Mouse (Mus musculus) ES-E14 (cell line): ENCODE data around the gene Setd4. TPM values are rescaled to one million over a fixed set of nuclear protein-coding genes. Genes with fewer than 3 reads are reported as not detected.

ENCODE experiments used
- DNase-seq: peaks from one replicate; pipeline ENCODE4 v3.0.0-alpha.2; 2013; ENCODE audit warnings: low read depth, low spot score
- H3K27ac ChIP-seq: 2 replicates; pipeline ENCODE4 v1.5.1; 2012; ENCODE audit warnings: low read depth, mild to moderate bottlenecking, low read length, moderate library complexity, mixed read lengths; ENCODE audit not compliant: poor library complexity, insufficient read depth, severe bottlenecking
- H3K36me3 ChIP-seq: 2 replicates; pipeline ENCODE4 v1.6.1; 2012; ENCODE audit warnings: mild to moderate bottlenecking, low read length, moderate library complexity, mixed read lengths; ENCODE audit not compliant: control insufficient read depth, poor library complexity, insufficient read depth, severe bottlenecking
- H3K4me1 ChIP-seq, 2 experiments: fragments of 150-350 bp in 1 of 2; sonication (generic) in 1 of 2; 2 replicates each; pipeline ENCODE4 v1.6.1; 2012; ENCODE audit warnings: low read length in 2 of 2, mild to moderate bottlenecking in 1 of 2, mixed read lengths in 1 of 2; ENCODE audit not compliant: control insufficient read depth in 2 of 2, insufficient read depth in 2 of 2, poor library complexity in 1 of 2
- H3K4me3 ChIP-seq, 2 experiments: fragments of 150-350 bp in 1 of 2; sonication (generic) in 1 of 2; 2 replicates each; pipeline ENCODE4 v1.5.1; 2012; ENCODE audit warnings: low read length in 2 of 2, low read depth in 1 of 2, mild to moderate bottlenecking in 1 of 2, mixed read lengths in 1 of 2; ENCODE audit not compliant: insufficient read depth in 1 of 2, poor library complexity in 1 of 2, severe bottlenecking in 1 of 2
- H3K9ac ChIP-seq: 2 replicates; pipeline ENCODE4 v1.6.1; 2012; ENCODE audit warnings: low read depth, mild to moderate bottlenecking, low read length, mixed read lengths; ENCODE audit not compliant: poor library complexity, insufficient read depth, severe bottlenecking
- H3K9me3 ChIP-seq: fragments of 150-350 bp; sonication (generic); 2 replicates; pipeline ENCODE4 v1.6.1; 2012; ENCODE audit warnings: low read depth, mild to moderate bottlenecking, low read length; ENCODE audit not compliant: control insufficient read depth, insufficient read depth
- CHD2 ChIP-seq: IDR thresholded peaks from 2 replicates; pipeline ENCODE4 v1.6.1; 2014; ENCODE audit warnings: mild to moderate bottlenecking, low read depth, low read length, inconsistent platforms
- HCFC1 ChIP-seq: IDR thresholded peaks from 2 replicates; pipeline ENCODE4 v1.6.1; 2012; ENCODE audit warnings: low read length, inconsistent platforms, borderline replicate concordance; ENCODE audit not compliant: insufficient read depth
- MAFK ChIP-seq: IDR thresholded peaks from 2 replicates; pipeline ENCODE4 v1.6.1; 2014; ENCODE audit warnings: mild to moderate bottlenecking, low read depth, low read length, inconsistent platforms; ENCODE audit not compliant: insufficient read depth
- ZC3H11A ChIP-seq: IDR thresholded peaks from 2 replicates; pipeline ENCODE4 v1.6.1; 2012; ENCODE audit warnings: low read depth, mild to moderate bottlenecking, inconsistent platforms, low read length, borderline replicate concordance
- ZNF384 ChIP-seq: IDR thresholded peaks from 2 replicates; pipeline ENCODE4 v1.6.1; 2012; ENCODE audit warnings: low read depth, low read length, inconsistent platforms
- in situ Hi-C, 2 experiments: fragments of 600-800 bp; cut with MboI; formaldehyde crosslinking; loops; one replicate each; pipeline ENCODE4 v1.15.1; 2025; ENCODE audit warnings: low sequenced_read_pairs in 2 of 2, inconsistent platforms in 1 of 2; ENCODE audit not compliant: unreplicated experiment in 2 of 2
- total RNA-seq: library from RNA; depleted of rRNA; stranded (reverse); fragments of 300-350 nt; gene quantifications from 2 replicates; pipeline ENCODE4 v1.2.3, GENCODE M21; 2012

Setd4 gene
- total RNA-seq, 1 experiment, result 27.5 TPM

DNA sequence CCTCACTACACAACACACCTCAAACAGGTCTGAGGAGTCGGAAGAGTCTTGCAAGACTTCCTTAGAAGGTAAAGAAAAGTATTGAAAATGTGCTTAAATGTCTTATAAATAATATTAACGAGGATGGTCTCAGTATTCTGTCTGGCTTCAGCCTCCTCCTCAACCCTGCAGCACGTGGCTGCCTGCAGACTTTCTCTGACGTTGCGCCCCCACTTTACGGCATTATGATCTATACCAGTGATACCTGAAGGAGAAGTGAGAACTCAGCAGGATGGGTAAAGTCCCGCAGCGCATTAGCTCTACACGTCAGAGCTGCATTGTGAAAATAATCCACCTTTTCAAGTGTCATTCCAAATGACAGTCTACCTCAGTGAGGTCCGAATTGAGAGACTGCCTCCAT lies 9.4 kb downstream of the Setd4 start:
- Histone ChIP-seq H3K36me3 (peaks cover 33% of the 10 kb centered on the region), H3K9ac (no peak overlapping the region)

DNA sequence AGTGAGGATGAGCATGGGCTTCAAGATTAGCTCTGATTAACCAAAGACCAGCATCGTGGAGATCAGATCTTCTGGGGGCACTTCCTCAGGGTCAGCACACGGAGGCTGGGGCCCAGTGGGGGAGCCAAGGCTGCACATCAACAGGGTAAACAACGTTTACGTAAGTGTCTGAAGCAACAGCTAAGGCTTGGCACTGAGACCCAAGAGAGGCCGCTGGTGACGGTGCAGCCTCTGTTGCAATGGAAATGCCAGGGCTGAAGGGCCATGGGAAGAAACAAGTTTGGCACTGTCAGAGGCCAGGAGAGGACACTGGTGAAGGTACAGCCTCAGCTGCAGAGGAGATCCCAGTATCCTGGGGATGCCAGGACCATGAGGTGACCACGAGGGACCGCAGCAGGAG lies 10.5 kb downstream of the Setd4 start:
- no peak overlapping the region for H3K9ac ChIP-seq
- no peak for DNase-seq
- H3K4me3 ChIP-seq, result no peak overlapping the region
- H3K4me1 ChIP-seq, result peaks cover 0 to 7% of the 10 kb centered on the region in 2 experiments; a peak in 1 of 4 replicates
- no peaks in the 10 kb centered on the region for H3K9me3 ChIP-seq
- H3K36me3 ChIP-seq, result peaks cover 35% of the 10 kb centered on the region
- no peak overlapping the region for H3K27ac ChIP-seq
- in situ Hi-C loops, result no loop called here
- no peak for TF ChIP-seq CHD2
- no peak for TF ChIP-seq ZNF384

More for the DNA sequence above, 9.4 kb downstream of the Setd4 start:
- H3K9me3 ChIP-seq, result no peaks in the 10 kb centered on the region
- TF ChIP-seq ZNF384, result no peak
- TF ChIP-seq ZC3H11A, result no peak
- no peak for TF ChIP-seq HCFC1
- TF ChIP-seq MAFK, result no peak
- H3K4me1 ChIP-seq, result peaks cover 0 to 7% of the 10 kb centered on the region in 2 experiments; a peak in 1 of 4 replicates
- H3K4me3 ChIP-seq, result no peak overlapping the region
- H3K27ac ChIP-seq, result no peak overlapping the region
- no peak for DNase-seq
- in situ Hi-C loops, result no loop called here

DNA sequence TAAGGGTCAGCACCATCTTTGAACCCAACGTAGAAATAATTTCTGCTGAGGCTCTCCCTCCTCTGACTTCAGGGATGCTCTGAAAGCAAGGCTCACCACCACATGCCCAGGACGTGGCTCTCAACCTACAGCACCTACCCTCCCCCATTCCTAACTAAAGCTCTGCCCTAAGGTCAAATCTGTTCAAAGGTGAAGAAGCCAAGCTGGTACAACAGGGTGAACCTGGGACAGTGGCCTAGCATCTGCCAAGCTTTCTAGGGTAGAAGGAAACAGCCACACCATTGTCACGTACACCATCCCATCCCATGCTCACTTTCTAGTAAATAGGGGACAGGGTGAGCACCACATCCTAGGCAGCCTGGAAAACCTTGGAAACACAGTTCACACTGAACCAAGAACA lies 11.2 kb downstream of the Setd4 start:
- H3K36me3 ChIP-seq, result peaks cover 29% of the 10 kb centered on the region
- no peak overlapping the region for H3K9ac ChIP-seq
- peaks cover 0 to 7% of the 10 kb centered on the region in 2 experiments; a peak in 1 of 4 replicates for H3K4me1 ChIP-seq
- no peak for TF ChIP-seq CHD2
- no peak for TF ChIP-seq ZC3H11A
- TF ChIP-seq ZNF384, result no peak
- no peak for TF ChIP-seq MAFK
- no peak for TF ChIP-seq HCFC1
- no peak overlapping the region for H3K27ac ChIP-seq
- no peak for DNase-seq
- H3K9me3 ChIP-seq, result no peaks in the 10 kb centered on the region
- in situ Hi-C loops, result no loop called here
- no peak overlapping the region for H3K4me3 ChIP-seq

DNA sequence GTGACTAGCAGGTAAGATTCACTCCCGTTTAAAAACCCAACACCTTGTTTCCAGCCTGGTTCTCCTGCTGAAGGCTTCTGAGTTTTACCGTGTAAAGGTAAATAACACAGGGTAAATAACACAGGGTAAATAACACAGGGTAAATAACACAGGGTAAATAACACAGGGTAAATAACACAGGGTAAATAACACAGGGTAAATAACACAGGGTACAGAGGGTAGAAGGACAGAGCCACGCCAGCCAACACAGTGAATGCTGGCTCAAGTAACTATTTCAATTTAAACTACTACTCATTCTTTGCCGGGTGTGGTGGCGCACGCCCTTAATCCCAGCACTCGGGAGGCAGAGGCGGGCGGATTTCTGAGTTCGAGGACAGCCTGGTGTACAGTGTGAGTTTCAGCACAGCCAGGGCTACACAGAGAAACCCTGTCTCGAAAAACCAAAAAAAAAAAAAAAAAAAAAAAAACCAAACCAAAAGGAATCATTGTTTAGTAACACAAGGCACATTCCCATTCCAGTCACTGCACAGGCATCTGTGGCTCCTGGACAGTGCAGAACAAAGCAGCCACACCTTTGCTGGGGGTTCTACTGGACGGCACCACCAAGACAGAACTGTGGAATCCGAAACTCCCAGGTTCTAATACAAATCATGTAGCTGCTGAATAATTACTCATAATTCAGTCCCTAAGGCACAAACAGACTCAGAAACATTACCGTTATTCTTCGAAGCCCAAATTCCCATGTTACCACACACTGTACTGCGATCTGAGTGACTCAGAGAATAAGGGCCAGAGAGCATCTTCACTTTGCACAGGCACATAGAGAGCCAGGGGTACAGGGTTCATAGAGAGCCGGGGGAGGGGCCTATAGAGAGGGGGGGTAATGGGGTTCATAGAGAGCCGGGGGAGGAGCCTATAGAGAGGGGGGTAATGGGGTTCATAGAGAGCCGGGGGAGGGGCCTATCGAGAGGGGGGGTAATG lies 12.1 kb downstream of the Setd4 start:
- Histone ChIP-seq H3K27ac (no peak overlapping the region), H3K4me1 (peaks cover 0 to 7% of the 10 kb centered on the region in 2 experiments; a peak in 1 of 4 replicates), H3K4me3 (peak overlapping the region; percentile 22 to 27; a peak in 2 of 4 replicates), H3K9ac (no peak overlapping the region), H3K9me3 (no peaks in the 10 kb centered on the region), H3K36me3 (peaks cover 24% of the 10 kb centered on the region)
- TF ChIP-seq CHD2 (no peak), ZNF384 (peak; percentile 56; the same call in 1 of the 2 replicates), HCFC1 (no peak), MAFK (no peak), ZC3H11A (no peak)
- in situ Hi-C loops, result no loop called here
- DNase-seq, result no peak
